Mouse (Mus musculus): ENCODE data around the gene Tmem164. TPM values are rescaled to one million over a fixed set of nuclear protein-coding genes. Genes with fewer than 3 reads are reported as not detected.

The Tmem164 gene
- total and polyA plus RNA-seq, 3 experiments: 41.1 to 110 (median 64.3) TPM

DNA sequence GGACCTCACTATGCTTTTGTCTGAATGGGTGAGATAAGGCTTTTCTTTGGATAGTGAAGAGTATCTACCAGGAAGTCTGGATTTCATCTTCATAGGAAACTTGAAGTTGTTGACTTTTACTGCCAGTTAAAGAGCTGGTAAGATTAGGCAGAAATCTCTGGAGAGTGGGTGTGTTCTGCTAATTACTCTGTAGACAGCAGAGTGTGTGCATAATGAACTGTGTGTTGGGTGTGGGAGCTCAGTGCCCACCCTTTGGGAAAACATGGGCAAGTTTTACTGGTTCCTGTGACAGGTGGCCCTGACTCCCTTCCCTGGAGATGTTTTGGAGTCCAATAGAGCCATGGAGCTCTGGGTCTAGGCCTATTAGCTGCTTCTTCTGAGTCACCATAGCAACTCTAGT is 27.1 kb downstream of the Tmem164 start:
- Histone ChIP-seq H3K9me3 (replicated peaks) (no peaks in the 10 kb centered on the region), H3K4me3 (ENCODE audit: low read depth, low read length) (no peak overlapping the region), H3K36me3 (replicated peaks) (peaks cover 46% of the 10 kb centered on the region), H3K27me3 (ENCODE audit: insufficient read depth, low read length) (no peaks in the 10 kb centered on the region), H3K4me1 (ENCODE audit: insufficient read depth, low read depth, low read length) (peaks cover 8% of the 10 kb centered on the region; the same call in 1 of the 2 replicates)
- no peak for ATAC-seq (ENCODE audit: extremely low read depth, insufficient number of reproducible peaks, low FRiP score, poor library complexity, severe bottlenecking)
- DNase-seq (ENCODE audit: low spot score): no peak
- TF ChIP-seq GATA2 (IDR thresholded peaks at IDR 0.05; ENCODE audit: borderline replicate concordance, low read depth, low read length) (no peak), CTCF (IDR thresholded peaks at IDR 0.05; ENCODE audit: low read depth, low read length) (no peak), GATA1 (IDR thresholded peaks at IDR 0.05; ENCODE audit: borderline replicate concordance, low read length) (no peak), TAL1 (conservative IDR thresholded peaks at IDR 0.05; ENCODE audit: low read depth, low read length) (no peak), POLR2AphosphoS5 (IDR thresholded peaks at IDR 0.05; ENCODE audit: insufficient replicate concordance, low read depth, low read length) (no peak)

- Histone ChIP-seq H3K4me3 (ENCODE audit: low read depth, low read length) (no peak overlapping the region), H3K27me3 (ENCODE audit: insufficient read depth, low read length) (no peaks in the 10 kb centered on the region), H3K36me3 (replicated peaks) (peaks cover 35% of the 10 kb centered on the region), H3K4me1 (ENCODE audit: insufficient read depth, low read depth, low read length) (peaks cover 10% of the 10 kb centered on the region), H3K9me3 (replicated peaks) (no peaks in the 10 kb centered on the region)
- DNase-seq (ENCODE audit: low spot score): no peak
- no peak for ATAC-seq (ENCODE audit: extremely low read depth, insufficient number of reproducible peaks, low FRiP score, poor library complexity, severe bottlenecking)
- TF ChIP-seq POLR2AphosphoS5 (IDR thresholded peaks at IDR 0.05; ENCODE audit: insufficient replicate concordance, low read depth, low read length) (no peak), TAL1 (conservative IDR thresholded peaks at IDR 0.05; ENCODE audit: low read depth, low read length) (no peak), GATA2 (IDR thresholded peaks at IDR 0.05; ENCODE audit: borderline replicate concordance, low read depth, low read length) (no peak), CTCF (IDR thresholded peaks at IDR 0.05; ENCODE audit: low read depth, low read length) (no peak), GATA1 (IDR thresholded peaks at IDR 0.05; ENCODE audit: borderline replicate concordance, low read length) (no peak)
These were observed 34.8 kb downstream of the Tmem164 start for GRCm38 (mm10) chrX:142716014-142716413.

DNA sequence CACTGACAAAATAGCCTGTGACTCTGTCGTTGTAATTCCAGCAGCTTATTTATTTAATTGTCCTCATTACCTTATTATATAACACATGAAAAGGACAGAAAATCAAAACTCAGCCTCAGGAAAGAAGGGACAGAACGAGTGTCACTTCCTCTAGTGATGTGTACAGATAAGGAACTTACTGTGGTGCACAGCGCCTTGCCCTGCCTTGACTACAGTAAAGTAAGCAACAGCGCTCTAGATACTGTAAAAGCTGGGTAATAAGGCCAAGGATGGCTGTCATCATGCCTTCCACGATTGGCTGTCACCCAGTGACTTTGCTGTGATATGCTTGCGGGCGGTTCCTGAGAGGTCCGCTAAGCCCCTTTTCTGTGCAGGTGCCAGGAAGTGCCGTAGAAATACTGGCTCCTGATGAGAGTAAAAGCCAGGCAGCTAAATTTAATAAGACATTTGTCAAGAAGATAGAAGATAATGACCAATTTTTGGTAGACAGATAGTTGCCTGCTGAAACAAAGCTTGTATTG is 36.8 kb downstream of the Tmem164 start:
- ATAC-seq (ENCODE audit: extremely low read depth, insufficient number of reproducible peaks, low FRiP score, poor library complexity, severe bottlenecking) (no peak), DNase-seq (ENCODE audit: low spot score) (no peak)
- Histone ChIP-seq H3K36me3 (replicated peaks) (peaks cover 47% of the 10 kb centered on the region), H3K4me3 (ENCODE audit: low read depth, low read length) (no peak overlapping the region), H3K27me3 (ENCODE audit: insufficient read depth, low read length) (no peaks in the 10 kb centered on the region), H3K4me1 (ENCODE audit: insufficient read depth, low read depth, low read length) (peaks cover 17% of the 10 kb centered on the region), H3K9me3 (replicated peaks) (no peaks in the 10 kb centered on the region)
- TF ChIP-seq TAL1 (conservative IDR thresholded peaks at IDR 0.05; ENCODE audit: low read depth, low read length): no peak
- no peak for TF ChIP-seq POLR2AphosphoS5 (IDR thresholded peaks at IDR 0.05; ENCODE audit: insufficient replicate concordance, low read depth, low read length)
- no peak for TF ChIP-seq CTCF (IDR thresholded peaks at IDR 0.05; ENCODE audit: low read depth, low read length)
- no peak for TF ChIP-seq GATA2 (IDR thresholded peaks at IDR 0.05; ENCODE audit: borderline replicate concordance, low read depth, low read length)
- TF ChIP-seq GATA1 (IDR thresholded peaks at IDR 0.05; ENCODE audit: borderline replicate concordance, low read length): no peak

- peaks cover 24% of the 10 kb centered on the region for H3K4me1 ChIP-seq (ENCODE audit: insufficient read depth, low read depth, low read length)
- TF ChIP-seq GATA2 (IDR thresholded peaks at IDR 0.05; ENCODE audit: borderline replicate concordance, low read depth, low read length) (no peak), CTCF (IDR thresholded peaks at IDR 0.05; ENCODE audit: low read depth, low read length) (no peak), TAL1 (conservative IDR thresholded peaks at IDR 0.05; ENCODE audit: low read depth, low read length) (no peak), GATA1 (IDR thresholded peaks at IDR 0.05; ENCODE audit: borderline replicate concordance, low read length) (no peak), POLR2AphosphoS5 (IDR thresholded peaks at IDR 0.05; ENCODE audit: insufficient replicate concordance, low read depth, low read length) (no peak)
- no peaks in the 10 kb centered on the region for H3K27me3 ChIP-seq (ENCODE audit: insufficient read depth, low read length)
- no peak for ATAC-seq (ENCODE audit: extremely low read depth, insufficient number of reproducible peaks, low FRiP score, poor library complexity, severe bottlenecking)
- H3K4me3 ChIP-seq (ENCODE audit: low read depth, low read length): no peak overlapping the region
- peaks cover 53% of the 10 kb centered on the region for H3K36me3 ChIP-seq (replicated peaks)
- no peak for DNase-seq (ENCODE audit: low spot score)
- no peaks in the 10 kb centered on the region for H3K9me3 ChIP-seq (replicated peaks)
These were observed 37.6 kb downstream of the Tmem164 start for GRCm38 (mm10) chrX:142718759-142719158.

GRCm38 (mm10) chrX:142721897-142722296 is 40.7 kb downstream of the Tmem164 start:
- no peak for TF ChIP-seq TAL1 (conservative IDR thresholded peaks at IDR 0.05; ENCODE audit: low read depth, low read length)
- TF ChIP-seq POLR2AphosphoS5 (IDR thresholded peaks at IDR 0.05; ENCODE audit: insufficient replicate concordance, low read depth, low read length): no peak
- no peak for TF ChIP-seq CTCF (IDR thresholded peaks at IDR 0.05; ENCODE audit: low read depth, low read length)
- TF ChIP-seq GATA2 (IDR thresholded peaks at IDR 0.05; ENCODE audit: borderline replicate concordance, low read depth, low read length): no peak
- no peak for TF ChIP-seq GATA1 (IDR thresholded peaks at IDR 0.05; ENCODE audit: borderline replicate concordance, low read length)
- Histone ChIP-seq H3K36me3 (replicated peaks) (peaks cover 66% of the 10 kb centered on the region), H3K27me3 (ENCODE audit: insufficient read depth, low read length) (no peaks in the 10 kb centered on the region), H3K4me1 (ENCODE audit: insufficient read depth, low read depth, low read length) (peaks cover 42% of the 10 kb centered on the region), H3K4me3 (ENCODE audit: low read depth, low read length) (no peak overlapping the region), H3K9me3 (replicated peaks) (no peaks in the 10 kb centered on the region)
- DNase-seq (ENCODE audit: low spot score): no peak
- no peak for ATAC-seq (ENCODE audit: extremely low read depth, insufficient number of reproducible peaks, low FRiP score, poor library complexity, severe bottlenecking)

- TF ChIP-seq CTCF (IDR thresholded peaks at IDR 0.05; ENCODE audit: low read depth, low read length) (no peak), TAL1 (conservative IDR thresholded peaks at IDR 0.05; ENCODE audit: low read depth, low read length) (no peak), GATA1 (IDR thresholded peaks at IDR 0.05; ENCODE audit: borderline replicate concordance, low read length) (no peak), GATA2 (IDR thresholded peaks at IDR 0.05; ENCODE audit: borderline replicate concordance, low read depth, low read length) (no peak), POLR2AphosphoS5 (IDR thresholded peaks at IDR 0.05; ENCODE audit: insufficient replicate concordance, low read depth, low read length) (no peak)
- ATAC-seq (ENCODE audit: extremely low read depth, insufficient number of reproducible peaks, low FRiP score, poor library complexity, severe bottlenecking): no peak
- no peak overlapping the region for H3K4me3 ChIP-seq (ENCODE audit: low read depth, low read length)
- DNase-seq (ENCODE audit: low spot score): no peak
- H3K9me3 ChIP-seq (replicated peaks): no peaks in the 10 kb centered on the region
- H3K4me1 ChIP-seq (ENCODE audit: insufficient read depth, low read depth, low read length): peaks cover 58% of the 10 kb centered on the region
- H3K27me3 ChIP-seq (ENCODE audit: insufficient read depth, low read length): no peaks in the 10 kb centered on the region
- H3K36me3 ChIP-seq (replicated peaks): peaks cover 59% of the 10 kb centered on the region
These were observed 43.0 kb downstream of the Tmem164 start for GRCm38 (mm10) chrX:142724203-142724602.

Data from G1E (cell line).